Mouse (Mus musculus) lung, embryonic 16.5 days (tissue): Measurements from ENCODE around the gene C2cd2. TPM values are rescaled to one million over a fixed set of nuclear protein-coding genes. Genes with fewer than 3 reads are reported as not detected.

Experiments
- ATAC-seq: fragments of 200-750 bp; cut with Nextera tagmentation; 2 replicates; pipeline ENCODE4 v1.8.0; 2017; ENCODE audit warnings: low read depth, mild to moderate bottlenecking, moderate library complexity
- H3K27ac ChIP-seq: fragments of 300-500 bp; sonication (generic); 2 replicates; pipeline ENCODE4 v1.5.1; 2014; ENCODE audit warnings: mild to moderate bottlenecking, control low read depth, low read length
- H3K27me3 ChIP-seq: fragments of 300-500 bp; sonication (generic); 2 replicates; pipeline ENCODE4 v1.6.1; 2014; ENCODE audit warnings: low read depth, low read length, mixed read lengths; ENCODE audit not compliant: control insufficient read depth, insufficient read depth
- H3K36me3 ChIP-seq: fragments of 300-500 bp; sonication (generic); 2 replicates; pipeline ENCODE4 v1.6.1; 2014; ENCODE audit warnings: low read length; ENCODE audit not compliant: control insufficient read depth, insufficient read depth
- H3K4me1 ChIP-seq: fragments of 300-500 bp; sonication (generic); replicated peaks from 2 replicates; pipeline ENCODE4 v1.6.1; 2014; ENCODE audit warnings: low read length, mixed read lengths; ENCODE audit not compliant: control insufficient read depth, insufficient read depth
- H3K4me2 ChIP-seq: fragments of 300-500 bp; sonication (generic); 2 replicates; pipeline ENCODE4 v1.6.1; 2014; ENCODE audit warnings: low read depth, low read length, control low read depth
- H3K4me3 ChIP-seq: fragments of 300-500 bp; sonication (generic); 2 replicates; pipeline ENCODE4 v1.5.1; 2014; ENCODE audit warnings: mild to moderate bottlenecking, low read length, control low read depth
- H3K9ac ChIP-seq: fragments of 300-500 bp; sonication (generic); 2 replicates; pipeline ENCODE4 v1.6.1; 2014; ENCODE audit warnings: low read length, control low read depth
- H3K9me3 ChIP-seq: fragments of 300-500 bp; sonication (generic); 2 replicates; pipeline ENCODE4 v1.6.1; 2016; ENCODE audit warnings: low read length; ENCODE audit not compliant: control insufficient read depth
- WGBS: fragments of 180-500 bp; shearing (Covaris S2); extraction: QIAGEN DNeasy Blood & Tissue Kit; methylation state at CpG from one replicate; pipeline ENCODE4 v1.1.7; 2014; 5-methylcytosine and 5-hydroxymethylcytosine counted together
- polyA plus RNA-seq: library from polyadenylated mRNA; unstranded; fragments of >200 nt; fragmentation: Nextera tagmentation; extraction: Ambion mirVana; gene quantifications from 2 replicates; pipeline ENCODE4 v1.2.1, GENCODE M21; 2015

The C2cd2 gene
- polyA plus RNA-seq, 1 experiment from 2014 or later, result 15.4 TPM

DNA sequence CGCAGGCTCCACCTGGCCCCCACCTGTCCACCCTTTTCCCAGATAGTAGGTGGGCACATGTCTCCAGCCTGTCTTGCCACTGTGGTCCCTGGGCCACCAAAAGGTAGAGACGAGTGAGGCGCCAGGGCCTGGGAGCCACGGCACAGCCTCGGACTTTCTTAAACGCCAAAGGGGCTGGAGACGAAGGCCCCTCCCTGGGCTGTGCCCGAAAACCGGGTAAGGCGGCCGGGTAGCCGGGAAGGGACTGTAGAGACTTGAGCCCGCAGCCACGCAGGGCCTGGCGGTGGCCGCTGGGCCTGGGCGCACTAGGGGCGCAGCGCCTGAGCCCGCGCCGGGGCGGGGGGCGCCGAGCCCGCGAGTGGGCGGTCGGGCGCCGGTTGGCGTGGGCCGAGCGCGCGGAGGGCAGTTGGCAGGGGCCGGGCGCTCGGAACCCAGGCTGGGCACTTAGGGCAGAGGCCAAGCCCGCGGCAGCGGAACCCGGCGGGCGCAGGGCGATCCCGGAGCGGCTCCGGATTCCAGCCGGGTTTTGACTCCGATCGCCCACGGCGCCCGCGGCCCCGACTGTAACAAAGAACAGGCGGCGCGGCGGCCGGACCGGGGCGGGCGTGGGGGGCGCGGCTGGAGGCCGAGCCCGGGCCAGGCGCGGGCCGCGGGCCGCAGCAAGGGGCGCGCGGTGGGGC lies 111.2 kb downstream of the C2cd2 start:
- H3K9ac ChIP-seq, result peak overlapping the region; percentile 100
- peak overlapping the region; percentile 96 for H3K4me3 ChIP-seq
- H3K9me3 ChIP-seq, result no peaks in the 10 kb centered on the region
- WGBS, result under 1% methylated on average over 73 of the region's 77 CpGs
- H3K4me1 ChIP-seq, result peaks cover 24% of the 10 kb centered on the region
- no peaks in the 10 kb centered on the region for H3K27me3 ChIP-seq
- H3K4me2 ChIP-seq, result peak overlapping the region; percentile 79
- ATAC-seq, result peak; percentile 94
- peak overlapping the region; percentile 99 for H3K27ac ChIP-seq
- H3K36me3 ChIP-seq, result peaks cover 2% of the 10 kb centered on the region; the same call in 1 of the 2 replicates

DNA sequence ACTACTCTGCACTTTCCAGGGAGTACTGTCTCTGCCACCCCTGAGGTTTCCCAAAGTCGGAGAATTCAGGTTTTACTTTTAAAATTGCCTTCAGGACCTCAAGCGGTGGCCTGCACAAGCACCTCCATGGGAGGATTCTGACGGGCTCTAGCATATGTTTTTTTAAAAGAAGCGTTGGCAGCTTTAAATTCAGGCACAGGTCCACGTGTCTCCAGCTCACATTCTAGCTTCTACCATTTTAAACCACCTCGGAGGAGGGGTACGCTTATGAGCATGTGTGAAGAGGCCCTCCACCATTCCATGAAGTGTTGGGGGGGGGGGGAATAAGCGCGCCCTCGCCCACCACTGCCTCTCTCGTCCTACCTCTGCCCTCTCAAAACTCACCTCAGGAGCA lies 111.7 kb downstream of the C2cd2 start:
- WGBS, result under 1% methylated on average over 11 of the region's 11 CpGs
- peak; percentile 61 for ATAC-seq

GRCm38 (mm10) chr16:97848832-97849231 lies 113.6 kb downstream of the C2cd2 start:
- 79% methylated on average over 6 of the region's 6 CpGs for WGBS
- Histone ChIP-seq H3K27ac (no peak overlapping the region), H3K4me2 (no peak overlapping the region), H3K9ac (no peak overlapping the region), H3K4me1 (peaks cover 24% of the 10 kb centered on the region), H3K4me3 (no peak overlapping the region), H3K36me3 (peaks cover 2% of the 10 kb centered on the region; the same call in 1 of the 2 replicates), H3K9me3 (no peaks in the 10 kb centered on the region), H3K27me3 (no peaks in the 10 kb centered on the region)
- no peak for ATAC-seq

More for the DNA sequence above, 111.7 kb downstream of the C2cd2 start:
- H3K27ac ChIP-seq, result peak overlapping the region; percentile 99
- peaks cover 24% of the 10 kb centered on the region for H3K4me1 ChIP-seq
- no peaks in the 10 kb centered on the region for H3K9me3 ChIP-seq
- peaks cover 2% of the 10 kb centered on the region; the same call in 1 of the 2 replicates for H3K36me3 ChIP-seq
- peak overlapping the region; percentile 77 for H3K4me2 ChIP-seq
- peak overlapping the region; percentile 100 for H3K9ac ChIP-seq
- H3K4me3 ChIP-seq, result peak overlapping the region; percentile 96
- H3K27me3 ChIP-seq, result no peaks in the 10 kb centered on the region

DNA sequence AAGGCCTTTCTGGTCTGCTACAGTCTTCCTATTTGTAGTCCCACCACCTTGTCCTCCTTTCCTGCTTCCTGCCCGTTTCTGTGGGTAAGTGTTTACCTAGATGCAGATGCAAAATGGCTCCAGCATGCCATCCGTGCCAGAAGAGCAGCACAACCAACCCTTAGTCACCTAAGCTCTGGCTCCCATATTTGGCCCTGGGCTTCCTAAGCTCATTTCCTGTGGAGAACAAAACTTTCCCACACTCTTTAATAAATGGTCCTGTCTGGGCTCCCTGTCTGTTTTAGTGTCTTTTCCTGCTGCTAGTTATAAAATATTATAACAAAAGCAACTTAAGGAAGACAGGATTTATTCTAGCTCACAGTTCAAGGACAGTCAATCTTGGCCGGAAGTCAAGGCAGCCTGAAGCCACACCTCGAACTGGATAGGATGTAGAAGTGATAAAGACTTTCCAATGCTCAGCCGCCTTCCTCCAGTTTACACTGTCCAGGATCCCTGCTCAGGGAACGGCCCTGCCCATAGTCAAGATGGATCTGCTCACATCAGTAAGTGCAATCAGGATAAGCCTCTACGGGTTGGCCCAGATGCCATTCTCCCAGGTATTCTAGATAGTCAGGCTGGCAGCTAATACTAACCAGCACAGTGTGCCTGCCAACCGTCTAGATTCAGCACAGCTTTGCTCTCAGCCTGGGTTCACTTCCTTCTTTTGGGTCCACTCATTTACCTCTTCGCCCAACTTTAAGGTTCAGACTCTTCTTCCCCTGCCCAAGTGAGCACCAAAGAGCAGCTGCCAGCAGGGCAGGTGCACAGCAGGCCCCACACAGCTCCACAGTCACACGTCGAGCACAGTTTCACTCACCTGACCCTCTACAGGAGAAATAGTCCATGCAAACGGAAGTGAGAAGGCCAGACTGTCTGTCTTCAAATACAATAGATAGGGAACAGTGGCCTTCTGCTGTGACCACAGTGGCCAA lies 117.1 kb downstream of the C2cd2 start:
- Histone ChIP-seq H3K4me1 (peaks cover 20% of the 10 kb centered on the region), H3K9me3 (no peaks in the 10 kb centered on the region), H3K27ac (peak overlapping the region; percentile 26; the same call in 1 of the 2 replicates), H3K4me3 (no peak overlapping the region), H3K9ac (no peak overlapping the region), H3K36me3 (peaks cover 2% of the 10 kb centered on the region; the same call in 1 of the 2 replicates), H3K27me3 (no peaks in the 10 kb centered on the region), H3K4me2 (no peak overlapping the region)
- 65% methylated on average over 12 of the region's 12 CpGs for WGBS
- ATAC-seq, result peak; percentile 76

DNA sequence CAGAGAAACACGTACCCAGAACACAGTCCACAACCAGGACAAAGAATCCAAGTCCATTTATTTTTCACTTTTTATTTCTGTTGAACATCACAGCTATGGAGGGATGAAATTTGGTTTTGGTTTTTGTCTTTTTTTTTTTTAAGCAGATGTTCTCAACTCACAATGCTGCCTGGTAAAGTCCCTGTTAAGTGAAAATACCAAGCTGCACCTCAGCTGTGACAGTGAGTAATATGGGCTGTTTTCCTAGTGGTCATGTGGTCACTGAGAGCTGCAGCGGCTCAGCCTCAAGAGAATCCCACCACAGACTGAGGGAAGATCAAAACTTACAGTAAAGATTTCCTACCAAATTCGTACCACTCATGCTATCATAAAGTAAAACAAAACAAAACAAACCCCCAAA lies 130.2 kb downstream of the C2cd2 start:
- Histone ChIP-seq H3K9ac (no peak overlapping the region), H3K9me3 (no peaks in the 10 kb centered on the region), H3K36me3 (peaks cover 32% of the 10 kb centered on the region), H3K4me3 (no peak overlapping the region), H3K27ac (no peak overlapping the region), H3K4me2 (no peak overlapping the region), H3K27me3 (no peaks in the 10 kb centered on the region), H3K4me1 (no peaks in the 10 kb centered on the region)
- WGBS, result 84% methylated on average over 3 of the region's 3 CpGs
- no peak for ATAC-seq

DNA sequence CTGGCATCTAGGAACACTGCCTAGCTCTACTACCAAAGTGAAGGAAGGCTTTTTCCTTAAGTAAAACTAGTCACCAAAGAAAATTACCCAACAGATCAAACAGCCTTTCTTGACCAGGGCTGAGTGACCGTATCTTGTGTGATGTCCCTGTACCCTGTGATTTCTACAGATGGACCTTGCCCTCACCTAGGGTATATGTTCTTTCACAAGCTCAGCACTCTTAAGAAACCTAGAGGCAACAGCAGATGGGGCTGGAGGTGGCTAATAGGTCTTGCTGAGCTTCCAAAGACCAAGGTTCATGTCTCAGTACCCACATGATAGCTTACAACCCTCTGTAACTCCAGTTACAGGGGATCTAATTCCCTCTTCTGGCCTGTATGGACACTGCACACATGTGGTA lies 134.2 kb downstream of the C2cd2 start:
- WGBS, result 96% methylated on average over 1 of the region's 1 CpGs
- Histone ChIP-seq H3K27me3 (no peaks in the 10 kb centered on the region), H3K4me1 (no peaks in the 10 kb centered on the region), H3K36me3 (peaks cover 13% of the 10 kb centered on the region), H3K4me2 (no peak overlapping the region), H3K27ac (no peak overlapping the region), H3K9ac (no peak overlapping the region), H3K9me3 (no peaks in the 10 kb centered on the region), H3K4me3 (no peak overlapping the region)
- no peak for ATAC-seq

- H3K36me3 ChIP-seq, result peaks cover 10% of the 10 kb centered on the region
- no peaks in the 10 kb centered on the region for H3K27me3 ChIP-seq
- no peak overlapping the region for H3K4me2 ChIP-seq
- no peak overlapping the region for H3K4me3 ChIP-seq
- H3K27ac ChIP-seq, result no peak overlapping the region
- no peaks in the 10 kb centered on the region for H3K4me1 ChIP-seq
- H3K9ac ChIP-seq, result no peak overlapping the region
- 89% methylated on average over 6 of the region's 6 CpGs for WGBS
- H3K9me3 ChIP-seq, result no peaks in the 10 kb centered on the region
- ATAC-seq, result no peak
These were observed 138.9 kb downstream of the C2cd2 start for GRCm38 (mm10) chr16:97823311-97824007.

DNA sequence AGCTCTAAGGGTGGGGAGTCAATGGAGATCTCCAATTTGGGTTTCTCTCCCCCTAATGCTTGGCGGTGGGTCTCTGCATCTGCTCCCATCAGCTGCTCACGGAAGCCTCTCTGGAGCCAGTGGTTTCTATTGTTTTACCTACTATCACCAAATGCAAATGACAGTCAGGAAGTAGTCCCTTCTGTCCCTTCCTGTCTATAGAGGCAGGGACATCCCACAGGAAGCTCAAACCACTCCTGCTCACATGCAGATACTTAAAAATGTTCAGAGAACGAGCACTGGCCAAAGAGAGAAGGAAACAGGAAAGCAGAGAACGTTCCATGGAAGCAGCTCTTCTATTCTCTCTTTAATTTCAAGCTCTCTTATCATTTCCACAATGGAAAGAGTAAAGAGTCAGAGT lies 142.9 kb downstream of the C2cd2 start:
- Histone ChIP-seq H3K36me3 (peaks cover 39% of the 10 kb centered on the region), H3K9ac (no peak overlapping the region), H3K4me2 (no peak overlapping the region), H3K4me3 (no peak overlapping the region), H3K27me3 (no peaks in the 10 kb centered on the region), H3K9me3 (no peaks in the 10 kb centered on the region), H3K27ac (no peak overlapping the region), H3K4me1 (no peaks in the 10 kb centered on the region)
- peak; percentile 51 for ATAC-seq
- 64% methylated on average over 4 of the region's 4 CpGs for WGBS

GRCm38 (mm10) chr16:97817414-97817813 lies 145.0 kb downstream of the C2cd2 start:
- WGBS, result 84% methylated on average over 1 of the region's 1 CpGs
- Histone ChIP-seq H3K9me3 (no peaks in the 10 kb centered on the region), H3K9ac (no peak overlapping the region), H3K4me3 (no peak overlapping the region), H3K4me1 (no peaks in the 10 kb centered on the region), H3K27ac (no peak overlapping the region), H3K27me3 (no peaks in the 10 kb centered on the region), H3K36me3 (peaks cover 50% of the 10 kb centered on the region), H3K4me2 (no peak overlapping the region)
- ATAC-seq, result no peak
